Mouse (Mus musculus): Measurements from ENCODE around the gene Nanos2. TPM values are rescaled to one million over a fixed set of nuclear protein-coding genes. Genes with fewer than 3 reads are reported as not detected.
A peak's percentile ranks its signal among the peaks of the same experiment; 100 is the strongest.

Nanos2 gene
- polyA plus RNA-seq, 1 experiment from 2014 or later, result 0.72 TPM

- H3K4me1 ChIP-seq, result peaks cover 56% of the 10 kb centered on the region
- no peaks in the 10 kb centered on the region for H3K9me3 ChIP-seq
- peaks cover 15% of the 10 kb centered on the region; the same call in 1 of the 2 replicates for H3K36me3 ChIP-seq
- peak overlapping the region; percentile 13; the same call in 1 of the 2 replicates for H3K4me3 ChIP-seq
- peaks cover 24% of the 10 kb centered on the region for H3K27me3 ChIP-seq (replicated peaks)
- H3K9ac ChIP-seq, result no peak overlapping the region
- H3K4me2 ChIP-seq (replicated peaks), result peak overlapping the region; percentile 57
- ATAC-seq (ENCODE audit: low FRiP score, low read depth), result no peak
- H3K27ac ChIP-seq, result no peak overlapping the region
- whole genome bisulfite sequencing, result 1% methylated on average over 20 of the region's 20 CpGs
Measured at GRCm38 (mm10) chr7:18962795-18963194, 24.4 kb upstream of the Nanos2 start.

- no peak overlapping the region for H3K4me3 ChIP-seq
- H3K9me3 ChIP-seq, result no peaks in the 10 kb centered on the region
- H3K4me1 ChIP-seq, result peaks cover 51% of the 10 kb centered on the region
- no peak for ATAC-seq (ENCODE audit: low FRiP score, low read depth)
- H3K9ac ChIP-seq, result no peak overlapping the region
- no peak overlapping the region for H3K27ac ChIP-seq
- H3K27me3 ChIP-seq (replicated peaks), result peaks cover 24% of the 10 kb centered on the region
- H3K36me3 ChIP-seq, result peaks cover 9% of the 10 kb centered on the region; the same call in 1 of the 2 replicates
- WGBS, result 2% methylated on average over 19 of the region's 19 CpGs
- H3K4me2 ChIP-seq (replicated peaks), result peak overlapping the region; percentile 57
Measured at GRCm38 (mm10) chr7:18963294-18963843, 23.8 kb upstream of the Nanos2 start.

- H3K9me3 ChIP-seq, result no peaks in the 10 kb centered on the region
- no peak overlapping the region for H3K4me3 ChIP-seq
- no peak overlapping the region for H3K9ac ChIP-seq
- no peak overlapping the region for H3K4me2 ChIP-seq (replicated peaks)
- H3K27ac ChIP-seq, result no peak overlapping the region
- H3K36me3 ChIP-seq, result 0 out of 2 replicates have a peak, but pooled peaks cover 5% of the 10 kb centered on the region
- 84% methylated on average over 5 of the region's 5 CpGs for WGBS
- ATAC-seq (ENCODE audit: low FRiP score, low read depth), result no peak
- H3K27me3 ChIP-seq (replicated peaks), result peaks cover 24% of the 10 kb centered on the region
- H3K4me1 ChIP-seq, result peaks cover 40% of the 10 kb centered on the region
Measured at GRCm38 (mm10) chr7:18965312-18965711, 21.9 kb upstream of the Nanos2 start.

- H3K9me3 ChIP-seq, result no peaks in the 10 kb centered on the region
- ATAC-seq (ENCODE audit: low FRiP score, low read depth), result peak; percentile 30
- H3K36me3 ChIP-seq, result no peaks in the 10 kb centered on the region
- H3K4me1 ChIP-seq, result peaks cover 18% of the 10 kb centered on the region
- H3K4me2 ChIP-seq (replicated peaks), result no peak overlapping the region
- no peak overlapping the region for H3K4me3 ChIP-seq
- 0 out of 2 replicates have a peak overlapping the region, but pooled peaks have one; percentile 13 for H3K9ac ChIP-seq
- H3K27ac ChIP-seq, result no peak overlapping the region
- H3K27me3 ChIP-seq (replicated peaks), result peaks cover 16% of the 10 kb centered on the region
- 8% methylated on average over 8 of the region's 8 CpGs for WGBS
Measured at GRCm38 (mm10) chr7:18967603-18968002, 19.6 kb upstream of the Nanos2 start.

GRCm38 (mm10) chr7:18970956-18971355, 16.2 kb upstream of the Nanos2 start:
- Histone ChIP-seq H3K4me1 (no peaks in the 10 kb centered on the region), H3K36me3 (no peaks in the 10 kb centered on the region), H3K4me3 (no peak overlapping the region), H3K4me2 (replicated peaks) (no peak overlapping the region), H3K9ac (no peak overlapping the region), H3K9me3 (no peaks in the 10 kb centered on the region), H3K27ac (no peak overlapping the region), H3K27me3 (replicated peaks) (no peaks in the 10 kb centered on the region)
- ATAC-seq (ENCODE audit: low FRiP score, low read depth), result no peak
- WGBS, result 83% methylated on average over 3 of the region's 3 CpGs

DNA sequence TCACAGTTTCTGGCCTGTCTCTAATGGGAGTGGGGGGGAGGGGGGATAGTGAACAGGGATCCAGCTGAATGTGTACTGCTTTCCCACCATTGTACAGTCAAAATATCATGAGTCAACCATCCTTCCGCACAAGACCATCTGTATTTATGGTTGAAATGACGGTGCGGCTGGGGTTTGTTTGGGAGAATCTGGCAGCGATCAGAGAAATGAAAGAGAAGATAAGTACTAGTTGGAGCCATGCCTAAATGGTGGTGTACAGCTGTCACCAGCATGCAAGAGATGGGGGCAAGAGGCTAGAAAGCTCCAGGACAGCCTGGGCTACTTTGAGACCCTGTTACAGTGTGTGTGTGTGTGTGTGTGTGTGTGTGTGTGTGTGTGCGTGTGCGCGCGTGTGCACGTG, 8.8 kb upstream of the Nanos2 start:
- 89% methylated on average over 9 of the region's 9 CpGs for WGBS
- Histone ChIP-seq H3K36me3 (no peaks in the 10 kb centered on the region), H3K9me3 (no peaks in the 10 kb centered on the region), H3K27me3 (replicated peaks) (no peaks in the 10 kb centered on the region), H3K4me2 (replicated peaks) (no peak overlapping the region), H3K4me3 (no peak overlapping the region), H3K9ac (no peak overlapping the region), H3K4me1 (no peaks in the 10 kb centered on the region), H3K27ac (no peak overlapping the region)
- no peak for ATAC-seq (ENCODE audit: low FRiP score, low read depth)

GRCm38 (mm10) chr7:18986503-18986902, 697 bp upstream of the Nanos2 start:
- Histone ChIP-seq H3K9me3 (no peaks in the 10 kb centered on the region), H3K9ac (no peak overlapping the region), H3K4me2 (replicated peaks) (no peak overlapping the region), H3K36me3 (no peaks in the 10 kb centered on the region), H3K4me1 (0 out of 2 replicates have a peak, but pooled peaks cover 1% of the 10 kb centered on the region), H3K27ac (no peak overlapping the region), H3K4me3 (no peak overlapping the region), H3K27me3 (replicated peaks) (peaks cover 2% of the 10 kb centered on the region)
- WGBS, result 70% methylated on average over 2 of the region's 2 CpGs
- ATAC-seq (ENCODE audit: low FRiP score, low read depth), result no peak

- H3K9me3 ChIP-seq, result no peaks in the 10 kb centered on the region
- no peak overlapping the region for H3K4me2 ChIP-seq (replicated peaks)
- H3K27me3 ChIP-seq (replicated peaks), result peaks cover 15% of the 10 kb centered on the region
- ATAC-seq (ENCODE audit: low FRiP score, low read depth), result no peak
- no peak overlapping the region for H3K9ac ChIP-seq
- 79% methylated on average over 13 of the region's 13 CpGs for WGBS
- H3K4me1 ChIP-seq, result peaks cover 14% of the 10 kb centered on the region; the same call in 1 of the 2 replicates
- H3K27ac ChIP-seq, result no peak overlapping the region
- no peak overlapping the region for H3K4me3 ChIP-seq
- no peaks in the 10 kb centered on the region for H3K36me3 ChIP-seq
Measured at GRCm38 (mm10) chr7:18987747-18988146, 547 bp downstream of the Nanos2 start.

GRCm38 (mm10) chr7:18988780-18989179, 1.6 kb downstream of the Nanos2 start:
- no peak for ATAC-seq (ENCODE audit: low FRiP score, low read depth)
- Histone ChIP-seq H3K9ac (no peak overlapping the region), H3K4me1 (peaks cover 22% of the 10 kb centered on the region), H3K27ac (no peak overlapping the region), H3K4me2 (replicated peaks) (no peak overlapping the region), H3K36me3 (no peaks in the 10 kb centered on the region), H3K27me3 (replicated peaks) (peaks cover 23% of the 10 kb centered on the region), H3K4me3 (no peak overlapping the region), H3K9me3 (no peaks in the 10 kb centered on the region)
- WGBS, result 78% methylated on average over 6 of the region's 6 CpGs

GRCm38 (mm10) chr7:18989995-18990394, 2.8 kb downstream of the Nanos2 start:
- peak; percentile 21; the same call in 1 of the 2 replicates for ATAC-seq (ENCODE audit: low FRiP score, low read depth)
- H3K4me2 ChIP-seq (replicated peaks), result peak overlapping the region; percentile 79
- peaks cover 23% of the 10 kb centered on the region for H3K27me3 ChIP-seq (replicated peaks)
- H3K9me3 ChIP-seq, result no peaks in the 10 kb centered on the region
- no peaks in the 10 kb centered on the region for H3K36me3 ChIP-seq
- 8% methylated on average over 5 of the region's 5 CpGs for WGBS
- H3K27ac ChIP-seq, result 0 out of 2 replicates have a peak overlapping the region, but pooled peaks have one; percentile 29
- H3K9ac ChIP-seq, result peak overlapping the region; percentile 10; the same call in 1 of the 2 replicates
- H3K4me1 ChIP-seq, result peaks cover 22% of the 10 kb centered on the region
- H3K4me3 ChIP-seq, result peak overlapping the region; percentile 38

DNA sequence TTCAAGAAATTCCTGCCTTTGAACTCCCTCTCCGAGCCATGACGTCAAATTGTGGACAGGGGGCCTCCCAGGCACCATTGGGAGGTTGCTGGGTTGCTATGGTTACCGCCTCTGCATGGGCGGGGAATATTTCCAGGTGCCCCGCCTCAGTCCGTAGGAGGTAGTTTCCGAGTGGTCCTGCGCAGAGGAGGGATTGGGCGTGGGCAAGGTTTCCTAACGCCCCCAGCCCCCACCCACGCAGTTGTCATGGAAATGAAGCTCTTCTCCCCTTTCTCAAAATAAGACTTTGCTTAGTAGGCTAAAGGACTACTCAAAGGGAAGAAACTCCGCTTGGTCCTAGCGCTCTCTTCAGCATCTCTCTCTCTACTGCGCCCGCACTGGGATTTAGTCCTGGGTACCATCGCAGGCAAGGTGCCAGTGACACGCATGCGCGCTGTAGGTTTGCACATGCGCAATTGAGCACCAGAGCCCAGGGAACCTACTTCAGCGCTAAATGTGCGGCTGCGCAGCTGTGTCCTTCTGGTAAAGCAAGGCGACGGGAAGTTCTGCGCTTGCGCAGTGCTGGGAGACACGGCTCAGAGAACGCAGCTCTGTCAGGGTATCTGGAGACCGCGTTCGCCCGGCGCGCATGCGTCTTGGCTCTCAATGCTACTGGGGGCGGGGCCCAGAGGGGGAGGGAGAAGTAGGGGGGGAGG, 3.5 kb downstream of the Nanos2 start, which contains the start of gene Mypop:
Gene Mypop, plus strand, starts transcription at position 645 of the 695 bp plus-strand sequence.
- peak; percentile 94 for ATAC-seq (ENCODE audit: low FRiP score, low read depth)
- under 1% methylated on average over 37 of the region's 37 CpGs for WGBS
- H3K4me2 ChIP-seq (replicated peaks), result peak within 1 kb of the TSS; percentile 79
- peak within 1 kb of the TSS; percentile 58 for H3K27ac ChIP-seq
- peaks cover 22% of the 10 kb centered on the region for H3K4me1 ChIP-seq
- H3K9me3 ChIP-seq, result no peaks in the 10 kb centered on the region
- H3K4me3 ChIP-seq, result peak within 1 kb of the TSS; percentile 50
- no peaks in the 10 kb centered on the region for H3K36me3 ChIP-seq
- peak within 1 kb of the TSS; percentile 60 for H3K9ac ChIP-seq
- peaks cover 23% of the 10 kb centered on the region for H3K27me3 ChIP-seq (replicated peaks)

- no peaks in the 10 kb centered on the region for H3K36me3 ChIP-seq
- H3K4me1 ChIP-seq, result peaks cover 22% of the 10 kb centered on the region
- H3K27me3 ChIP-seq (replicated peaks), result peaks cover 23% of the 10 kb centered on the region
- no peak overlapping the region for H3K27ac ChIP-seq
- peak overlapping the region; percentile 79 for H3K4me2 ChIP-seq (replicated peaks)
- peak overlapping the region; percentile 50 for H3K4me3 ChIP-seq
- peak overlapping the region; percentile 60 for H3K9ac ChIP-seq
- WGBS, result under 1% methylated on average over 59 of the region's 59 CpGs
- ATAC-seq (ENCODE audit: low FRiP score, low read depth), result peak; percentile 1
- no peaks in the 10 kb centered on the region for H3K9me3 ChIP-seq
Measured at GRCm38 (mm10) chr7:18991660-18992293, 4.6 kb downstream of the Nanos2 start.
